Comparison of ENCODE assay signal across 8 mouse cellular contexts in genomic region chrX:134963305-134964094, GRCm38 (mm10). TPM values are rescaled to one million over a fixed set of nuclear protein-coding genes. Genes with fewer than 3 reads are reported as not detected.
DNase-seq lines count a peak whose midpoint lies in the region; ATAC-seq and TF ChIP-seq lines count a peak whose summit lies in the region.

No protein-coding gene starts in this region.

- H3K36me3 ChIP-seq in forebrain, embryonic 12.5 days (replicated peaks): no peaks in the 10 kb centered on the region
- no peaks in the 10 kb centered on the region for H3K36me3 ChIP-seq in heart, postnatal 0 days (replicated peaks; ENCODE audit: control insufficient read depth, insufficient read depth, low read length)
- no peaks in the 10 kb centered on the region for H3K36me3 ChIP-seq in liver, embryonic 13.5 days
- no peaks in the 10 kb centered on the region for H3K36me3 ChIP-seq in stomach, embryonic 14.5 days (ENCODE audit: control insufficient read depth, insufficient read depth, low read length)

- no peaks in the 10 kb centered on the region for H3K4me1 ChIP-seq in forebrain, embryonic 12.5 days
- no peaks in the 10 kb centered on the region for H3K4me1 ChIP-seq in heart, postnatal 0 days (ENCODE audit: control insufficient read depth, insufficient read depth)
- H3K4me1 ChIP-seq in liver, embryonic 13.5 days (replicated peaks): no peaks in the 10 kb centered on the region
- no peaks in the 10 kb centered on the region for H3K4me1 ChIP-seq in stomach, embryonic 14.5 days (ENCODE audit: control insufficient read depth, insufficient read depth, low read length)

- no peak for TF ChIP-seq CTCF in heart, postnatal 0 days (IDR thresholded peaks at IDR 0.05; ENCODE audit: low read depth)

- 0 out of 2 replicates have a peak, but pooled peaks cover 4% of the 10 kb centered on the region for H3K9me3 ChIP-seq in forebrain, embryonic 12.5 days
- H3K9me3 ChIP-seq in heart, postnatal 0 days (replicated peaks; ENCODE audit: control insufficient read depth, low read length): no peaks in the 10 kb centered on the region
- H3K9me3 ChIP-seq in liver, embryonic 13.5 days (replicated peaks): no peaks in the 10 kb centered on the region
- H3K9me3 ChIP-seq in stomach, embryonic 14.5 days (ENCODE audit: control insufficient read depth, low read depth, low read length): no peaks in the 10 kb centered on the region

- DNase-seq in c-Kit-positive CD71-positive TER-119-negative erythroid progenitor cells, embryonic 14.5 days (ENCODE audit: low read depth): peak; percentile 39
- DNase-seq in heart, postnatal 0 days (ENCODE audit: low spot score): peak; percentile 54
- peak; percentile 53 to 72 for DNase-seq in kidney, postnatal 25 days
- DNase-seq in liver, embryonic 13.5 days: peak; percentile 48
- peak; percentile 60 to 71 for DNase-seq in natural killer cell, adult 2 months (ENCODE audit: low spot score in 2 of 2)

- H3K27me3 ChIP-seq in forebrain, embryonic 12.5 days: peaks cover 13% of the 10 kb centered on the region
- H3K27me3 ChIP-seq in heart, postnatal 0 days (ENCODE audit: control insufficient read depth, insufficient read depth, low read length): no peaks in the 10 kb centered on the region
- no peaks in the 10 kb centered on the region; the same call in 1 of the 2 replicates for H3K27me3 ChIP-seq in liver, embryonic 13.5 days
- no peaks in the 10 kb centered on the region for H3K27me3 ChIP-seq in stomach, embryonic 14.5 days (ENCODE audit: control insufficient read depth, insufficient read depth, low read length)

- no peak for TF ChIP-seq EP300 in heart, postnatal 0 days (IDR thresholded peaks at IDR 0.05; ENCODE audit: low read depth)

- H3K4me3 ChIP-seq in forebrain, embryonic 12.5 days (replicated peaks): peak overlapping the region; percentile 35
- peak overlapping the region; percentile 35 for H3K4me3 ChIP-seq in heart, postnatal 0 days (ENCODE audit: low read depth, low read length)
- peak overlapping the region; percentile 31 for H3K4me3 ChIP-seq in liver, embryonic 13.5 days (replicated peaks)
- H3K4me3 ChIP-seq in stomach, embryonic 14.5 days (ENCODE audit: low read depth, low read length): peak overlapping the region; percentile 17

- no peak overlapping the region for H3K9ac ChIP-seq in forebrain, embryonic 12.5 days
- no peak overlapping the region for H3K9ac ChIP-seq in heart, postnatal 0 days (replicated peaks; ENCODE audit: low read depth, low read length)
- H3K9ac ChIP-seq in liver, embryonic 13.5 days: no peak overlapping the region
- H3K9ac ChIP-seq in stomach, embryonic 14.5 days (replicated peaks; ENCODE audit: low read depth, low read length): peak overlapping the region; percentile 14; the same call in 1 of the 2 replicates

- ATAC-seq in CD4-positive, CD25-positive, alpha-beta regulatory T cell, adult 4 months: peak; percentile 94
- peak; percentile 97 for ATAC-seq in forebrain, embryonic 12.5 days (ENCODE audit: low FRiP score)
- peak; percentile 86 for ATAC-seq in heart, postnatal 0 days (ENCODE audit: insufficient read depth, low read depth)
- ATAC-seq in liver, embryonic 13.5 days (ENCODE audit: low read depth): peak; percentile 95
- peak; percentile 93 for ATAC-seq in stomach, embryonic 14.5 days (ENCODE audit: insufficient number of reproducible peaks, insufficient read depth, low FRiP score, low read depth)

- no peak overlapping the region for H3K27ac ChIP-seq in forebrain, embryonic 12.5 days
- H3K27ac ChIP-seq in heart, postnatal 0 days (ENCODE audit: low read depth): no peak overlapping the region
- no peak overlapping the region for H3K27ac ChIP-seq in liver, embryonic 13.5 days
- no peak overlapping the region for H3K27ac ChIP-seq in stomach, embryonic 14.5 days (ENCODE audit: low read length)

- 48% methylated on average over 40 of the region's 53 CpGs for WGBS in forebrain, embryonic 12.5 days
- WGBS in heart, postnatal 0 days: 48% methylated on average over 32 of the region's 53 CpGs
- 55% methylated on average over 36 of the region's 53 CpGs for WGBS in liver, embryonic 13.5 days (ENCODE audit: insufficient replicate concordance)
- 56% methylated on average over 34 of the region's 53 CpGs for WGBS in stomach, embryonic 14.5 days

- H3K4me2 ChIP-seq in forebrain, embryonic 12.5 days: peak overlapping the region; percentile 46
- peak overlapping the region; percentile 55 for H3K4me2 ChIP-seq in heart, postnatal 0 days (ENCODE audit: low read depth, low read length)
- peak overlapping the region; percentile 54 for H3K4me2 ChIP-seq in liver, embryonic 13.5 days
- peak overlapping the region; percentile 39 for H3K4me2 ChIP-seq in stomach, embryonic 14.5 days (replicated peaks; ENCODE audit: low read depth, low read length)

RNA-seq across cellular contexts. Expression of gene Nxf2, which starts 1.1 kb away (rescaled TPM):
- polyA plus RNA-seq in CD4-positive, CD25-positive, alpha-beta regulatory T cell, adult 4 months (2017; shearing (Covaris generic)): under 1 TPM in 1 of 2 experiments, not detected in 1; 0.42 TPM
- polyA plus RNA-seq in forebrain, embryonic 12.5 days (2016; fragmentation: Nextera tagmentation; extraction: Ambion mirVana): 0.28 and 0.62 TPM in 2 replicates
- total RNA-seq in heart, postnatal 0 days (2014; rRNA removed; ENCODE audit: low replicate concordance): not detected in 2 replicates
- 0.10 and 0.16 TPM in 2 replicates for polyA plus RNA-seq in heart, postnatal 0 days (2015; fragmentation: Nextera tagmentation; extraction: Ambion mirVana)
- 0.33 and 0.36 TPM in 2 replicates for polyA plus RNA-seq in liver, embryonic 13.5 days (2015; fragmentation: Nextera tagmentation; extraction: Ambion mirVana)
- 0.78 and 0.81 TPM in 2 replicates for polyA plus RNA-seq in stomach, embryonic 14.5 days (2014; fragmentation: Nextera tagmentation; extraction: Ambion mirVana)

RNA-seq across cellular contexts. Expression of gene Zmat1, which starts 45.5 kb away (rescaled TPM):
- polyA plus RNA-seq in CD4-positive, CD25-positive, alpha-beta regulatory T cell, adult 4 months (2017; shearing (Covaris generic)): 10 to 100 TPM in 1 of 2 experiments, 1 to 10 TPM in 1; 8.1 to 10.7 TPM
- polyA plus RNA-seq in forebrain, embryonic 12.5 days (2016; fragmentation: Nextera tagmentation; extraction: Ambion mirVana): 6.3 and 6.7 TPM in 2 replicates
- 0.08 and 2.0 TPM in 2 replicates for total RNA-seq in heart, postnatal 0 days (2014; rRNA removed; ENCODE audit: low replicate concordance)
- polyA plus RNA-seq in heart, postnatal 0 days (2015; fragmentation: Nextera tagmentation; extraction: Ambion mirVana): 5.6 and 6.8 TPM in 2 replicates
- 1.2 and 1.7 TPM in 2 replicates for polyA plus RNA-seq in liver, embryonic 13.5 days (2015; fragmentation: Nextera tagmentation; extraction: Ambion mirVana)
- polyA plus RNA-seq in stomach, embryonic 14.5 days (2014; fragmentation: Nextera tagmentation; extraction: Ambion mirVana): 6.6 and 8.1 TPM in 2 replicates
